Mouse (Mus musculus) C2C12 (cell line): ENCODE results near the gene Gm20716. TPM values are rescaled to one million over a fixed set of nuclear protein-coding genes. Genes with fewer than 3 reads are reported as not detected.

Source experiments
- H3K27me3 ChIP-seq: one replicate; pipeline ENCODE4 v1.6.1; 2011; ENCODE audit not compliant: control insufficient read depth, insufficient read depth, insufficient read length
- H3K36me3 ChIP-seq: one replicate; pipeline ENCODE4 v1.6.1; 2011; ENCODE audit not compliant: control insufficient read depth, insufficient read depth
- H3K4me3 ChIP-seq: one replicate; pipeline ENCODE4 v1.5.1; 2011; ENCODE audit warnings: mild to moderate bottlenecking, control low read depth; ENCODE audit not compliant: poor library complexity, insufficient read depth, severe bottlenecking
- H3K79me2 ChIP-seq: one replicate; pipeline ENCODE4 v1.6.1; 2011; ENCODE audit not compliant: control insufficient read depth, insufficient read depth
- H3K79me3 ChIP-seq: one replicate; pipeline ENCODE4 v1.6.1; 2011; ENCODE audit warnings: low read depth, control low read depth
- H3ac ChIP-seq: one replicate; pipeline ENCODE3; 2011; ENCODE audit warnings: low read depth; ENCODE audit not compliant: control insufficient read depth, insufficient read length
- CEBPB ChIP-seq: IDR thresholded peaks from one replicate; pipeline ENCODE4 v1.6.1; 2011; ENCODE audit warnings: low read depth, mild to moderate bottlenecking, control low read depth, moderate library complexity
- CTCF ChIP-seq: IDR thresholded peaks from one replicate; pipeline ENCODE4 v1.5.1; 2011; ENCODE audit not compliant: control insufficient read depth, insufficient read depth, insufficient read length
- FOSL1 ChIP-seq: IDR thresholded peaks from one replicate; pipeline ENCODE4 v1.8.0; 2011; ENCODE audit warnings: mild to moderate bottlenecking, low read length; ENCODE audit not compliant: poor library complexity, insufficient read depth, severe bottlenecking
- MAX ChIP-seq: IDR thresholded peaks from one replicate; pipeline ENCODE4 v1.6.1; 2011; ENCODE audit warnings: mild to moderate bottlenecking, control low read depth
- MYOD1 ChIP-seq: IDR thresholded peaks from one replicate; pipeline ENCODE4 v1.6.1; 2011; ENCODE audit warnings: low read depth; ENCODE audit not compliant: control insufficient read depth, insufficient read length
- MYOG ChIP-seq: IDR thresholded peaks from one replicate; pipeline ENCODE4 v1.6.1; 2011; ENCODE audit not compliant: control insufficient read depth, insufficient read length; ENCODE audit errors: extremely low read depth
- USF1 ChIP-seq: IDR thresholded peaks from one replicate; pipeline ENCODE4 v1.6.1; 2011; ENCODE audit warnings: low read depth, mild to moderate bottlenecking, control low read depth, moderate library complexity
- polyA plus RNA-seq: library from polyadenylated mRNA; unstranded; fragments of >200 nt; fragmentation: generic; extraction: Trizol; gene quantifications from one replicate; pipeline ENCODE4 v1.2.1, GENCODE M21; 2012; ENCODE audit warnings: missing spikeins

Gm20716 gene
- polyA plus RNA-seq, 1 experiment = 17.1 TPM

GRCm38 (mm10) chr2:168260124-168260523, 30.0 kb upstream of the Gm20716 start:
- peaks cover 70% of the 10 kb centered on the region for H3K27me3 ChIP-seq
- TF ChIP-seq USF1 (no peak), CEBPB (no peak), MAX (no peak), CTCF (no peak), MYOG (no peak), MYOD1 (no peak), FOSL1 (no peak)
- no peak overlapping the region for H3K4me3 ChIP-seq

DNA sequence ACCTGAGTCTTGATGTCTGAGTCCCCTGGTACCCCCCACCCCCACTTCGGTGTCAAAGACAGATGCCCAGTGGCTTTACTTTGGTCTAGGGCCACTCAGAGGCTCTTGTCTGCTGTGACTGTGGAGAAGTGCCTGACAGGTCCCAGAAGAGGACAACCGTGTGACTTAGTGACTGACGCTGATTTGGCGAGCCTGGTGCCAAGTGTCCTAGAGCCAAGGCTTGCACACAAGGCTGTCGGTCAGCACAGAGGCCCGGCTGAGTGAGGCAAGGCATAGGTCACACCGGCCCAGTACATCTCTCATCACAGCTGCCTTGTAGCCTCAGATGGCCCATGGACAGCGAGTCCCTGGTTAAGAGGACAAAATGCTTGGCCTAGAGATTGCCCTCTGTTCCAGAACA, 28.9 kb upstream of the Gm20716 start:
- Histone ChIP-seq H3K4me3 (no peak overlapping the region), H3K27me3 (peaks cover 75% of the 10 kb centered on the region), H3K79me2 (no peaks in the 10 kb centered on the region), H3K36me3 (no peaks in the 10 kb centered on the region), H3K79me3 (no peaks in the 10 kb centered on the region), H3ac (no peak overlapping the region)
- TF ChIP-seq FOSL1 = no peak
- TF ChIP-seq MYOD1 = no peak
- TF ChIP-seq MYOG = no peak
- TF ChIP-seq CTCF = no peak
- TF ChIP-seq USF1 = no peak

More at GRCm38 (mm10) chr2:168260124-168260523, 30.0 kb upstream of the Gm20716 start:
- Histone ChIP-seq H3K79me2 (no peaks in the 10 kb centered on the region), H3K79me3 (no peaks in the 10 kb centered on the region), H3ac (no peak overlapping the region), H3K36me3 (no peaks in the 10 kb centered on the region)

DNA sequence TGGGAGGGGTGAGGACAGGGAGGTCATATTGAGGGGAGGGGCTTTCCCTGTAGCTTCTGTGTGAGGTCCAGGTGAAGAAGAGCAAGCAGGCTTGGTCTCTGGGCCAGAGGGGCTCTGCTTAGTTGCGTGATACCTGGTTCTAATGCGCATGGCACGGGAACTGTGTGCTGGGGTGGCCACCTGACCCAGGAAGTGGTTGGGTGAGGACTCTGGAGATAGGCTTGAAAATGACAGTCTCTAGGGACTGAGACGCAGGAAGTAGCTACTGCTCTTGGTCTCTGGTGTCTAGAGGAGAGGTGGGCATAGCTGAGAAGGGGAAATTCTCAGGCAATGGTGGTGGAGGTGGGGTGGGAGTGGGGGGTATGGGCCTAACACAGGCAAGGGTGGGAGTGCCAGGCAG, 27.0 kb upstream of the Gm20716 start:
- no peaks in the 10 kb centered on the region for H3K79me3 ChIP-seq
- no peak overlapping the region for H3K4me3 ChIP-seq
- no peak overlapping the region for H3ac ChIP-seq
- H3K79me2 ChIP-seq = no peaks in the 10 kb centered on the region
- TF ChIP-seq MAX (no peak), USF1 (no peak), CTCF (no peak)
- H3K36me3 ChIP-seq = no peaks in the 10 kb centered on the region
- peaks cover 74% of the 10 kb centered on the region for H3K27me3 ChIP-seq

DNA sequence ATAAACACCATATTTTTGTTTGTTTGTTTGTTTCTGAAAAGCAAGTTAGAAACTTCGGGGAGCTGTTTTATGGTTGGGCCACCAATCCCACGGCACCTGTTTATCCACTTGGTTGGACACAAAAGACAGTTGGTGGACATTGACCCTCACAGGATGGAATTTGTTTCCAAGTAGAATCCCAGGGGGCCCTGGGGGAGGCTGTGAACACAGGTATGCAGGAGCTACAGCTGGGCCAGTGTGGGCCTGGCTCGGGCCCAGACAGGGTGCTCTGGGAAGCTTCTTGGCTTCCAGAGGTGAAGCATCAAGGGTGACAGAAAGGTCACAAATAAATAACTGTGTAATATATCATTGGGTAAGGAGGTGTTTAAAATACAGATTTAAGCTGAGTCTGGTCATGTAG, 26.3 kb upstream of the Gm20716 start:
- no peaks in the 10 kb centered on the region for H3K79me3 ChIP-seq
- H3K36me3 ChIP-seq = no peaks in the 10 kb centered on the region
- peaks cover 67% of the 10 kb centered on the region for H3K27me3 ChIP-seq
- TF ChIP-seq MYOG = no peak
- no peak for TF ChIP-seq MYOD1
- TF ChIP-seq CEBPB = no peak
- no peak for TF ChIP-seq MAX
- no peak for TF ChIP-seq USF1
- no peak for TF ChIP-seq CTCF
- no peak for TF ChIP-seq FOSL1
- no peaks in the 10 kb centered on the region for H3K79me2 ChIP-seq
- H3K4me3 ChIP-seq = no peak overlapping the region
- no peak overlapping the region for H3ac ChIP-seq

- H3K27me3 ChIP-seq = peaks cover 41% of the 10 kb centered on the region
- TF ChIP-seq MYOG (no peak), MYOD1 (no peak), USF1 (no peak), MAX (no peak), FOSL1 (no peak), CTCF (no peak), CEBPB (no peak)
- no peaks in the 10 kb centered on the region for H3K79me2 ChIP-seq
- H3K36me3 ChIP-seq = no peaks in the 10 kb centered on the region
- H3K4me3 ChIP-seq = no peak overlapping the region
- no peak overlapping the region for H3ac ChIP-seq
- no peaks in the 10 kb centered on the region for H3K79me3 ChIP-seq
Observed at GRCm38 (mm10) chr2:168253822-168254221, 23.7 kb upstream of the Gm20716 start.

DNA sequence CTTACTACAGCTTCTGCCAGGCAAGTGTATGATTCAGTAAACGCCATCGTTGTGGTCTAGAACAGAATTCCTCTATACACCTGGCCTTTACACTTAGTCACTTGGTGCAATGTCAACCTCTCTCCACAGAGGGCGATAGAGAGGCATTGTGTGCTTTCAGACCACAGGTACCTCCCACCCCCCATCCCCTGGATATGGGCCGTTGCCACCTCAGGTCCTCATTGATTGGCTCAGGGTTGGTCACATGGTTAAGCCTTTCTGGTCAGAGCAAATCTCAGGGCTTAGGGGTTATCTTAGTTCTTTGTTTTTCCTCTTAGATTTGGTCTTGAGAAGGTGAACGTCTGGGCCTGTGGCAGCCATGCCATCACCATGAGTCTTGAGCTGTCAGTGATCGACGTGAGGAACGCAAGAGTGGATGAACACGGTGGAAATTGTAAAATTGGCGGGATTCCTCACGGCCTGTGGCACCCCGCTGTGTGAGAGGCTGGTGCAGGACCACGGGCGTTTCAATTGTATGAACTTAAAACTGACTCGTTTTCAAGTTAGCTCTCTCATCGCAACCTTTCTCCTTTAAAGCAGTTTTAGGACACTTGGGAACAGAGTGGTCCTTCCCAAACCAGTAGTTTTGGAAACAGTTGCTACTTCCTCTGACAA, 22.6 kb upstream of the Gm20716 start:
- Histone ChIP-seq H3K79me3 (no peaks in the 10 kb centered on the region), H3ac (no peak overlapping the region), H3K4me3 (no peak overlapping the region), H3K79me2 (no peaks in the 10 kb centered on the region), H3K27me3 (peaks cover 36% of the 10 kb centered on the region), H3K36me3 (no peaks in the 10 kb centered on the region)
- TF ChIP-seq MYOD1 (no peak), CTCF (no peak), FOSL1 (no peak), MAX (no peak), CEBPB (no peak), MYOG (no peak), USF1 (no peak)
